Mouse (Mus musculus) heart, adult 2 months (tissue): Measurements from ENCODE around the gene Vwa2. TPM values are rescaled to one million over a fixed set of nuclear protein-coding genes. Genes with fewer than 3 reads are reported as not detected.
A peak's percentile ranks its signal among the peaks of the same experiment; 100 is the strongest.

Experiments
- DNase-seq, 2 experiments: peaks; one replicate each; pipeline ENCODE4 v3.0.0; 2021
- H3K27ac ChIP-seq: fragments of 200-600 bp; 2 replicates; pipeline ENCODE4 v1.8.1; 2022
- H3K27me3 ChIP-seq: fragments of 200-500 bp; 2 replicates; pipeline ENCODE4 v1.6.1; 2012; ENCODE audit warnings: mild to moderate bottlenecking, low read length, inconsistent platforms, mixed read lengths; ENCODE audit not compliant: control insufficient read depth, insufficient read depth
- H3K36me3 ChIP-seq: fragments of 200-500 bp; 2 replicates; pipeline ENCODE4 v1.6.1; 2012; ENCODE audit warnings: low read length, inconsistent platforms; ENCODE audit not compliant: control insufficient read depth, insufficient read depth
- H3K4me1 ChIP-seq: fragments of 200-500 bp; 2 replicates; pipeline ENCODE4 v1.6.1; 2011; ENCODE audit warnings: low read length; ENCODE audit not compliant: control insufficient read depth, insufficient read depth
- H3K4me3 ChIP-seq: fragments of 200-600 bp; 2 replicates; pipeline ENCODE4 v1.8.1; 2022
- H3K79me2 ChIP-seq: fragments of 200-500 bp; replicated peaks from 2 replicates; pipeline ENCODE4 v1.6.1; 2012; ENCODE audit warnings: mild to moderate bottlenecking, inconsistent platforms, low read length, moderate library complexity, mixed read lengths; ENCODE audit not compliant: control insufficient read depth, insufficient read depth
- H3K9ac ChIP-seq: fragments of 200-500 bp; 2 replicates; pipeline ENCODE4 v1.6.1; 2012; ENCODE audit warnings: low read depth, mild to moderate bottlenecking, control low read depth, inconsistent platforms, low read length, mixed read lengths
- CTCF ChIP-seq: fragments of 200-600 bp; IDR thresholded peaks from 2 replicates; pipeline ENCODE4 v1.8.1; 2022; ENCODE audit warnings: antibody characterized with exemption, mild to moderate bottlenecking, moderate library complexity
- EP300 ChIP-seq: fragments of 200-500 bp; IDR thresholded peaks from 2 replicates; pipeline ENCODE4 v1.6.1; 2011; ENCODE audit warnings: low read depth, low read length, control low read depth; ENCODE audit not compliant: insufficient read depth
- POLR2A ChIP-seq: fragments of 200-500 bp; IDR thresholded peaks from 2 replicates; pipeline ENCODE4 v1.6.1; 2011; ENCODE audit warnings: mild to moderate bottlenecking, low read depth, low read length, control low read depth; ENCODE audit not compliant: insufficient read depth
- WGBS: fragments of 180-500 bp; shearing (Covaris S2); methylation state at CpG from one replicate; pipeline ENCODE4 v1.1.7; 2018; 5-methylcytosine and 5-hydroxymethylcytosine counted together
- intact Hi-C: fragments of 180-260 bp; cut with DNase I; formaldehyde crosslinking; loops from one replicate; pipeline ENCODE4 v1.15.1; 2025
- polyA plus RNA-seq: library from polyadenylated mRNA; depleted of rRNA; stranded (reverse); fragments of >200 nt; gene quantifications from 2 replicates; pipeline ENCODE4 v1.2.3, GENCODE M21; 2012
- total RNA-seq, 2 experiments: library from RNA; stranded (reverse); gene quantifications; 2 replicates each; pipeline ENCODE4 v1.2.3; 2021

Vwa2 gene
- total and polyA plus RNA-seq, 3 experiments, result not detected

DNA sequence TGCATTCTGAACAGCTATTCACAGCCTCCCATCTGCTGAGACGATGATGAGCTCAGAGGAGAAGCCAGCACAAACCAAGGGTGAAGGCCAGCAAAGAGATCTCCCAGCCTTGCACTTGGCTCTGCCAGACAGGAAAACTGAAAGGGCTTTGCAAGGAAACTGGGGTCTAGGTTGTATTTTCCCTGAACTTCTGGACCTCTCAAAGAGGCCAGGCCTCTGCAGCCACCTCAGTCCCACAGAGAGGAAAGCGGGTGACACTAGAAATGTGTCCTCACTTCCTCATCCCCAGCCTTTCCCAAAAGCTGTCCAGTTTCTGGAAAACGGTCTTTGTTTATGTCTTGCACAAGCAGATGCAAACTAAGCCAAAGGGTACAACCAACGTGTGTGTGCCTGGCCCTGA is 79.8 kb downstream of the Vwa2 start:
- no peak overlapping the region for H3K27ac ChIP-seq

DNA sequence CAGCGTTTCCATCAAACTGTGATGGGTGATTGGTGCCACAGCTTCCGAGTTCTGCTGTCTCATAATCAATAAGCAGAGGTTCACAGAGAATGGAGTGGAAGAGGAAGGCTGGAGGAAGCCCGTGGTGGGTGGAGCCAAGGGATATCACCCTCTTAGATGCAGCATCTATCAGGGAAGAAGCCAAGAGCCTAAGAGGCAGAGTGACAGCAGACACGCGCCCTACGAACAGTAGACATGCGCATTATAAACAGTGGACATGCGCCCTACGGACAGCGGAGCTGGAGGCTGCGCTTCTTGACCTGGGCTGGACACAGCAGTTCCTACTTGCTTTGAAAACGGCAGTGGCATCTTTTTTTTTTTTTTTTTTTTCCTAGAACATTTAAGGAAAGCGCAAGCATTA is 80.8 kb downstream of the Vwa2 start:
- Histone ChIP-seq H3K27ac (no peak overlapping the region), H3K36me3 (no peaks in the 10 kb centered on the region), H3K79me2 (no peaks in the 10 kb centered on the region), H3K27me3 (no peaks in the 10 kb centered on the region), H3K4me3 (no peak overlapping the region), H3K4me1 (no peaks in the 10 kb centered on the region), H3K9ac (no peak overlapping the region)
- intact Hi-C loops, result no loop called here
- TF ChIP-seq EP300, result no peak
- no peak for TF ChIP-seq POLR2A
- no peak for TF ChIP-seq CTCF
- 86% methylated on average over 13 of the region's 13 CpGs for WGBS
- DNase-seq, result no peak

More for the DNA sequence above, 79.8 kb downstream of the Vwa2 start:
- Histone ChIP-seq H3K9ac (no peak overlapping the region), H3K27me3 (no peaks in the 10 kb centered on the region), H3K4me1 (no peaks in the 10 kb centered on the region), H3K4me3 (no peak overlapping the region), H3K79me2 (no peaks in the 10 kb centered on the region), H3K36me3 (no peaks in the 10 kb centered on the region)
- no peak for DNase-seq
- TF ChIP-seq POLR2A (no peak), EP300 (no peak), CTCF (no peak)
- intact Hi-C loops, result no loop called here
- WGBS, result 51% methylated on average over 4 of the region's 4 CpGs

DNA sequence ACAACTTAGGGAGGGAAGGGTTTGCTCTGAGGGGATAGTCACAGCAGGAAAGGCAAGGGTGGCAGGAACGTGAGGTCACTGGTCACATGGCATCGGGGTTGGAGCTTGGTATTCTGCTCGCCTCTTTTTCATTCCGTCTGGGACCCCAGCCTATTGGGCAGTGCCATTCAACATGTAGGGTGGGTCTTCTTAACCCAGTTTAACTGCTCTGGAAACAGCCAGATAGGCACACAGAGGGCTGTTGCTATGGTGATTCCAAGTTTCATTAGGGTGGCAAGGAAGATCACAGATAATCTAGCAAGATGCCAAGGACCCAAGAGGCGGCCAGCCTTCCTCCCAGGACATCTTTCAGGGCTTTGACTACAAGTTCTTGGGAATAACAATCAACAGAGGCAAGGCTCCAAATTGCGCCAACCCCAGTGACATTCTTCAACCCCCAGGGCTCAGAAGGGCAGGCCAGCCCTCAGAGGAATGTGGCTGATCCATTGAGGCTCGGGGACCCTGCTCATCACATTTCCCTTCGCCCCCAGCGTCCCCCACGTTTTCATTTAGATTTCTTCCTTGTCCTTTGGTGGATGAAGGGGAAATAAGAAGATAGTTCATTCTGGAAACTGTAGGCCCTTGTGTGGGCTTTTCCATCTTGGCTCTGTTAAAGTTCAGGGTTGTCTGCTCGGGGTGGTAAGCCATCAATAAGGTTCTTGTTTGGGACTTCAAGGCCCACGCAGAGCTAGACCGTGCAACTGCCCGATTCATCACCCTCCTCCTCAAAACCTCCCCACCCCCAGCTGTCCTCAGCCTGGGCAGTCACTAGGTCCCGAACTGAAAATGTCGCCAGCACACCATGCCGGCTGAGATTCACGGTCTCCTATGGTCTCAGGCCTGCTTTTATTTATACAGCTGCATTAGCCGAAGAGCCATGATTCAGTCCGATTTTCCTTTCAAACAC is 81.8 kb downstream of the Vwa2 start:
- Histone ChIP-seq H3K4me1 (no peaks in the 10 kb centered on the region), H3K4me3 (no peak overlapping the region), H3K36me3 (no peaks in the 10 kb centered on the region), H3K27ac (no peak overlapping the region), H3K79me2 (no peaks in the 10 kb centered on the region), H3K9ac (no peak overlapping the region), H3K27me3 (no peaks in the 10 kb centered on the region)
- TF ChIP-seq CTCF (no peak), EP300 (no peak), POLR2A (no peak)
- 82% methylated on average over 20 of the region's 20 CpGs for WGBS
- DNase-seq, result no peak
- intact Hi-C loops, result no loop called here

DNA sequence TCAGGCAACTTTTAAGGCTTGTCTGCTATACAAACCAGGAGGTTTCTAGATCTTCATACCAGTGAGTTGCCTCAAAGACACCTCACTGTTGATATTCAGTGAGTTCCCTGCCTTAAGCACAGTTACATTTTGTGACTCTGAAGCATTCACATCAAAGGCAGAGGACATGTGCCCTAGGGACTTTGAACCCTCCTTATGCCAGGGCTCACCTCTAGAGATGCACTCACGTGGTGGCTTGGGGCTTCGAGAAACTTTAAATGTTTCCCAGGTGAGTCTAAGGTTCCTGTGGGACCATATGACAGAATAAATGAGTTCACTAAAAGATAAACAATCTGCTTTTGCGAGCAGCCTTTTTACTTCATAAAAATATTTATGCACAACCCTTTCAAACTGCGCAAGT is 84.0 kb downstream of the Vwa2 start:
- no peaks in the 10 kb centered on the region for H3K79me2 ChIP-seq
- TF ChIP-seq CTCF (no peak), POLR2A (no peak), EP300 (no peak)
- no peak overlapping the region for H3K27ac ChIP-seq
- no peaks in the 10 kb centered on the region for H3K27me3 ChIP-seq
- H3K4me1 ChIP-seq, result no peaks in the 10 kb centered on the region
- no peaks in the 10 kb centered on the region for H3K36me3 ChIP-seq
- DNase-seq, result no peak
- intact Hi-C loops, result no loop called here
- no peak overlapping the region for H3K4me3 ChIP-seq
- WGBS, result 79% methylated on average over 4 of the region's 4 CpGs
- no peak overlapping the region for H3K9ac ChIP-seq

GRCm38 (mm10) chr19:56958582-56959021 is 84.6 kb downstream of the Vwa2 start:
- Histone ChIP-seq H3K4me3 (no peak overlapping the region), H3K79me2 (no peaks in the 10 kb centered on the region), H3K27ac (no peak overlapping the region), H3K27me3 (no peaks in the 10 kb centered on the region), H3K36me3 (no peaks in the 10 kb centered on the region), H3K9ac (no peak overlapping the region), H3K4me1 (no peaks in the 10 kb centered on the region)
- 58% methylated on average over 6 of the region's 6 CpGs for WGBS
- TF ChIP-seq POLR2A, result no peak
- TF ChIP-seq CTCF, result no peak
- TF ChIP-seq EP300, result no peak
- peak in 1 of 2 experiments; percentile 20 for DNase-seq
- intact Hi-C loops, result no loop called here

GRCm38 (mm10) chr19:56959057-56959456 is 85.0 kb downstream of the Vwa2 start:
- Histone ChIP-seq H3K36me3 (no peaks in the 10 kb centered on the region), H3K79me2 (no peaks in the 10 kb centered on the region), H3K27ac (no peak overlapping the region), H3K4me3 (no peak overlapping the region), H3K9ac (no peak overlapping the region), H3K4me1 (no peaks in the 10 kb centered on the region), H3K27me3 (no peaks in the 10 kb centered on the region)
- intact Hi-C loops, result no loop called here
- 82% methylated on average over 2 of the region's 2 CpGs for WGBS
- TF ChIP-seq POLR2A (no peak), CTCF (no peak), EP300 (no peak)
- no peak for DNase-seq
